Mouse (Mus musculus): ENCODE measurements around the gene 0610030E20Rik. TPM values are rescaled to one million over a fixed set of nuclear protein-coding genes. Genes with fewer than 3 reads are reported as not detected.

0610030E20Rik gene
- total and polyA plus RNA-seq, 3 experiments = 29.7 to 71.0 (median 33.9) TPM

- ATAC-seq (ENCODE audit: extremely low read depth, insufficient number of reproducible peaks, low FRiP score, poor library complexity, severe bottlenecking) (no peak), DNase-seq (ENCODE audit: low spot score) (no peak)
- TF ChIP-seq GATA1 (IDR thresholded peaks at IDR 0.05; ENCODE audit: borderline replicate concordance, low read length) = no peak
- TF ChIP-seq GATA2 (IDR thresholded peaks at IDR 0.05; ENCODE audit: borderline replicate concordance, low read depth, low read length) = no peak
- TF ChIP-seq CTCF (IDR thresholded peaks at IDR 0.05; ENCODE audit: low read depth, low read length) = no peak
- no peak for TF ChIP-seq TAL1 (conservative IDR thresholded peaks at IDR 0.05; ENCODE audit: low read depth, low read length)
- no peak for TF ChIP-seq POLR2AphosphoS5 (IDR thresholded peaks at IDR 0.05; ENCODE audit: insufficient replicate concordance, low read depth, low read length)
- Histone ChIP-seq H3K27me3 (ENCODE audit: insufficient read depth, low read length) (peaks cover 9% of the 10 kb centered on the region; the same call in 1 of the 2 replicates), H3K4me1 (ENCODE audit: insufficient read depth, low read depth, low read length) (peaks cover 86% of the 10 kb centered on the region), H3K9me3 (replicated peaks) (no peaks in the 10 kb centered on the region), H3K36me3 (replicated peaks) (peaks cover 68% of the 10 kb centered on the region), H3K4me3 (ENCODE audit: low read depth, low read length) (peak overlapping the region; percentile 54; the same call in 1 of the 2 replicates)
Measured at GRCm38 (mm10) chr6:72358086-72358764, 11.1 kb downstream of the 0610030E20Rik start.

DNA sequence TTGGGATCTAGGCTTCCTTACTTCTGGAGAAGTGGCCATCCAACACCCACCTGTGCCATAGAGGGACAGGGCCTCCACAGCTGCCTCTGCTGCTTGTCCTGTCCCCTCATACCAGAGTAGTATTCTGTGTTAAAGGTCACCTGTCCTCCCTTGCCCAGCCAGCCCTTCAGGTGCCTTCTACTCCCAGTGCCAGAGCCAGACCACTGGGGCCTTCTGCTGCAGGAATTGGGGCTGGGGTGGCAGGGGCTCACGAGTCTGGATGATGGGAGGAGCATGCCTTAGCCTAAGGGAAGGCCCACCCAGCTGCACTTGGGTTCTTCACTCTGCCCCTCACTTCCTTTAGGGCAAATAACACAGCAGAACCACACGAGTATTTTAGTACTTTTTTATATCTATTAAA, 12.2 kb downstream of the 0610030E20Rik start:
- TF ChIP-seq CTCF (IDR thresholded peaks at IDR 0.05; ENCODE audit: low read depth, low read length) (no peak), GATA2 (IDR thresholded peaks at IDR 0.05; ENCODE audit: borderline replicate concordance, low read depth, low read length) (no peak), TAL1 (conservative IDR thresholded peaks at IDR 0.05; ENCODE audit: low read depth, low read length) (no peak), GATA1 (IDR thresholded peaks at IDR 0.05; ENCODE audit: borderline replicate concordance, low read length) (no peak), POLR2AphosphoS5 (IDR thresholded peaks at IDR 0.05; ENCODE audit: insufficient replicate concordance, low read depth, low read length) (no peak)
- ATAC-seq (ENCODE audit: extremely low read depth, insufficient number of reproducible peaks, low FRiP score, poor library complexity, severe bottlenecking) (no peak), DNase-seq (ENCODE audit: low spot score) (no peak)
- Histone ChIP-seq H3K4me1 (ENCODE audit: insufficient read depth, low read depth, low read length) (peaks cover 86% of the 10 kb centered on the region), H3K36me3 (replicated peaks) (peaks cover 58% of the 10 kb centered on the region), H3K9me3 (replicated peaks) (no peaks in the 10 kb centered on the region), H3K27me3 (ENCODE audit: insufficient read depth, low read length) (peaks cover 9% of the 10 kb centered on the region; the same call in 1 of the 2 replicates), H3K4me3 (ENCODE audit: low read depth, low read length) (peak overlapping the region; percentile 7; the same call in 1 of the 2 replicates)

- no peak for TF ChIP-seq TAL1 (conservative IDR thresholded peaks at IDR 0.05; ENCODE audit: low read depth, low read length)
- TF ChIP-seq GATA1 (IDR thresholded peaks at IDR 0.05; ENCODE audit: borderline replicate concordance, low read length) = no peak
- no peak for TF ChIP-seq GATA2 (IDR thresholded peaks at IDR 0.05; ENCODE audit: borderline replicate concordance, low read depth, low read length)
- no peak for TF ChIP-seq POLR2AphosphoS5 (IDR thresholded peaks at IDR 0.05; ENCODE audit: insufficient replicate concordance, low read depth, low read length)
- TF ChIP-seq CTCF (IDR thresholded peaks at IDR 0.05; ENCODE audit: low read depth, low read length) = no peak
Measured at GRCm38 (mm10) chr6:72359891-72360598, 12.9 kb downstream of the 0610030E20Rik start.

DNA sequence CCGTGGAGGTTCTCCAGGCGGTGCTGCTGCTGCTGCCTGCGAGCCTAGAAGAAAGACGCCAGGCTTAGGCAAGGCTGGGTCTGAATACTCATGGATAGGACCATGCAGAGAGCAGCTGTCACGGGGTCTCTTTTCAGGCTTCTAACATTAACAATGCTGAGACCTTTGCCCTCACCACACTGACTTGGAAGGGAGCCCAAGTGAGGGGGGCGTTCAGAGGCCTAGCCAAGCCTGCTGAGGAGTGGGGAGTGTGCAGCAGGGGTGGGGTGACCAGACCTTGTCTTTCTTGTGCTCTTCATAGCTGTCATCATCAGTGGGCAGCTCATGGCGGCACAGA, 13.4 kb downstream of the 0610030E20Rik start:
- Histone ChIP-seq H3K9me3 (replicated peaks) (no peaks in the 10 kb centered on the region), H3K4me1 (ENCODE audit: insufficient read depth, low read depth, low read length) (peaks cover 79% of the 10 kb centered on the region), H3K4me3 (ENCODE audit: low read depth, low read length) (peak overlapping the region; percentile 77; the same call in 1 of the 2 replicates), H3K36me3 (replicated peaks) (peaks cover 52% of the 10 kb centered on the region), H3K27me3 (ENCODE audit: insufficient read depth, low read length) (peaks cover 4% of the 10 kb centered on the region; the same call in 1 of the 2 replicates)
- TF ChIP-seq GATA2 (IDR thresholded peaks at IDR 0.05; ENCODE audit: borderline replicate concordance, low read depth, low read length) (no peak), POLR2AphosphoS5 (IDR thresholded peaks at IDR 0.05; ENCODE audit: insufficient replicate concordance, low read depth, low read length) (no peak), CTCF (IDR thresholded peaks at IDR 0.05; ENCODE audit: low read depth, low read length) (no peak), TAL1 (conservative IDR thresholded peaks at IDR 0.05; ENCODE audit: low read depth, low read length) (no peak), GATA1 (IDR thresholded peaks at IDR 0.05; ENCODE audit: borderline replicate concordance, low read length) (no peak)
- ATAC-seq (ENCODE audit: extremely low read depth, insufficient number of reproducible peaks, low FRiP score, poor library complexity, severe bottlenecking) (no peak), DNase-seq (ENCODE audit: low spot score) (no peak)

More at GRCm38 (mm10) chr6:72359891-72360598, 12.9 kb downstream of the 0610030E20Rik start:
- Histone ChIP-seq H3K4me1 (ENCODE audit: insufficient read depth, low read depth, low read length) (peaks cover 81% of the 10 kb centered on the region), H3K9me3 (replicated peaks) (no peaks in the 10 kb centered on the region), H3K4me3 (ENCODE audit: low read depth, low read length) (peak overlapping the region; percentile 77; the same call in 1 of the 2 replicates), H3K27me3 (ENCODE audit: insufficient read depth, low read length) (peaks cover 5% of the 10 kb centered on the region; the same call in 1 of the 2 replicates), H3K36me3 (replicated peaks) (peaks cover 53% of the 10 kb centered on the region)
- DNase-seq (ENCODE audit: low spot score) (no peak), ATAC-seq (ENCODE audit: extremely low read depth, insufficient number of reproducible peaks, low FRiP score, poor library complexity, severe bottlenecking) (no peak)

- TF ChIP-seq POLR2AphosphoS5 (IDR thresholded peaks at IDR 0.05; ENCODE audit: insufficient replicate concordance, low read depth, low read length) (no peak), TAL1 (conservative IDR thresholded peaks at IDR 0.05; ENCODE audit: low read depth, low read length) (peak; percentile 48; the same call in 1 of the 2 replicates)
- H3K36me3 ChIP-seq (replicated peaks) = peaks cover 50% of the 10 kb centered on the region
- H3K27me3 ChIP-seq (ENCODE audit: insufficient read depth, low read length) = peaks cover 2% of the 10 kb centered on the region; the same call in 1 of the 2 replicates
- H3K9me3 ChIP-seq (replicated peaks) = no peaks in the 10 kb centered on the region
- H3K4me1 ChIP-seq (ENCODE audit: insufficient read depth, low read depth, low read length) = peaks cover 74% of the 10 kb centered on the region
- H3K4me3 ChIP-seq (ENCODE audit: low read depth, low read length) = peak overlapping the region; percentile 77
- ATAC-seq (ENCODE audit: extremely low read depth, insufficient number of reproducible peaks, low FRiP score, poor library complexity, severe bottlenecking) = peak; percentile 38
- peak; percentile 64 for DNase-seq (ENCODE audit: low spot score)
Measured at GRCm38 (mm10) chr6:72361121-72361551, 14.0 kb downstream of the 0610030E20Rik start.
